Mouse (Mus musculus) liver, embryonic 14 days (tissue): ENCODE results near the gene Birc7. TPM values are rescaled to one million over a fixed set of nuclear protein-coding genes. Genes with fewer than 3 reads are reported as not detected.

Experiments used
- polyA plus RNA-seq: library from polyadenylated mRNA; depleted of rRNA; stranded (reverse); fragments of >200 nt; gene quantifications from 2 replicates; pipeline ENCODE4 v1.2.3, GENCODE M21; 2012; rRNA removed

Gene Birc7
- not detected in 2 replicates for polyA plus RNA-seq

DNA sequence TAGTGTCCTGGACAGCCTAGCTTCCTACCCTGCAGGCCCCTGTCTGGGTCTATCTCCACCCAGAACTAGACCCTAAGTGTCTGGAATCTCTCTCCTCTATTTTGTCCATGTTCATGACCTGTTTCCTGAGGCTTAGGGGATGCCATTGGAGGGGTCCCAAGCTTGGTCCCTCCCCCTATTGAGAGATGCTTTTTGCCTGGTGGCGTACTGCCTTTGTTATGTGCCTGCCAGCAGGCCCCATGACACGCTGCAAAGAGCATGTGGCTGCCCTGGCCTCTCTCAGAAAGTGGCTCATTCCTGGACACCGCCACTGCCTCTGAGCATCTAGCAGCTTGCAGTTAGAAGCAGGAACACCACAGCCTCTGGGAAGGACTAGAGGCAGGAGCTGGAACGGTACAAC lies at the start of gene Birc7:
Gene Birc7, plus strand, starts transcription at position 301 of the 400 bp plus-strand sequence.

DNA sequence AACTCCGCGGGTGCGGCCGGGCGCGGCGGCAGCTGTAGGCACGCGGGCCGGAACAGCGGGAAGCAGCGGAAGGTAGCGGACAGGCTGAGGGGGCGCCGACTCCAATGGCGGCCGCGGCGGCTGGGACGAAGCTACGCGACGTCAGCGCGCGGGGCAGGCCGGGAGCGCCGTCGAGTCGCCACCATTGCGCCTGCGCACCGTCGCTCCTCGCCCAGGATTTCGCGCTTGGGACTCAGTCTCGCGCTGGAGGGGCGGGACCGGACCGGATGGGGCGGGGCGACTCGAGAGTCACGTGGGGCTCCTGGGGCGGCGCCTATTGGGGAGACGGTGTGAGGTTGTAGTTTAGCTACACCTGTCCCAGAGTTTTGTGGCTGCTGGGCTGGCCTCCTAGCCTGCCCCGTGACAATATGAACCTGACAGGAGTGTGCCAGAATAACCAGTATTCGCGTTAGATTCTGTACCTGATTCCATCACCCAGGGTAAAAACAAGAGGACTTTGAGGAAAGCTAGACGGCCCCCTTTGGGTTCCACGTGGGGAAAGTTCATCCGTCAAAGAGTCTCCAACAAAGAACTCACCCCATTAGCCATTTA lies 7.9 kb upstream of the Birc7 start, which contains the start of gene Ythdf1:
Gene Ythdf1, minus strand, starts transcription at position 140 of the 591 bp plus-strand sequence.

GRCm38 (mm10) chr2:180954061-180955047 lies 25.5 kb downstream of the Birc7 start, which contains the start of gene Nkain4:
Nkain4 (minus strand) TSS chr2:180954699.

GRCm38 (mm10) chr2:180967010-180967763 lies 38.4 kb downstream of the Birc7 start, which contains the start of gene Arfgap1:
Arfgap1 (plus strand) TSS chr2:180967225.

Other genes with a start within 250 kb of the Birc7 start
- gene Dido1, start 219.0 kb upstream of the Birc7 start, polyA plus RNA-seq = 12.2 and 13.5 TPM in 2 replicates
- gene Gid8, start 218.9 kb upstream of the Birc7 start, polyA plus RNA-seq = 79.5 and 97.1 TPM in 2 replicates
- gene Slc17a9, start 203.8 kb upstream of the Birc7 start, polyA plus RNA-seq = 6.7 and 7.2 TPM in 2 replicates
- not detected in 2 replicates for gene Bhlhe23, start 152.1 kb upstream of the Birc7 start, polyA plus RNA-seq
- gene Ythdf1, start 8.1 kb upstream of the Birc7 start, polyA plus RNA-seq = 15.9 and 21.3 TPM in 2 replicates
- 0.67 and 1.0 TPM in 2 replicates for gene Nkain4, start 25.7 kb downstream of the Birc7 start, polyA plus RNA-seq
- 20.8 TPM in 2 replicates for gene Arfgap1, start 38.2 kb downstream of the Birc7 start, polyA plus RNA-seq
- 0.10 TPM in 2 replicates for gene Col20a1, start 57.5 kb downstream of the Birc7 start, polyA plus RNA-seq
- 0.53 and 0.70 TPM in 2 replicates for gene Chrna4, start 114.5 kb downstream of the Birc7 start, polyA plus RNA-seq
- 0.06 and 0.07 TPM in 2 replicates for gene Kcnq2, start 206.3 kb downstream of the Birc7 start, polyA plus RNA-seq
- gene Eef1a2, start 228.0 kb downstream of the Birc7 start, polyA plus RNA-seq = not detected in 2 replicates